Mouse (Mus musculus) liver, adult 2 months (tissue): ENCODE measurements around the gene Tuba4a.

ENCODE experiments used
- CTCF ChIP-seq: fragments of 200-500 bp; IDR thresholded peaks from 2 replicates; pipeline ENCODE4 v1.5.1; 2011; ENCODE audit warnings: low read depth, low read length, control low read depth
- POLR2A ChIP-seq: fragments of 200-500 bp; IDR thresholded peaks from 2 replicates; pipeline ENCODE4 v1.6.1; 2011; ENCODE audit warnings: low read length, control low read depth; ENCODE audit not compliant: insufficient read depth; ENCODE audit errors: extremely low read depth

DNA sequence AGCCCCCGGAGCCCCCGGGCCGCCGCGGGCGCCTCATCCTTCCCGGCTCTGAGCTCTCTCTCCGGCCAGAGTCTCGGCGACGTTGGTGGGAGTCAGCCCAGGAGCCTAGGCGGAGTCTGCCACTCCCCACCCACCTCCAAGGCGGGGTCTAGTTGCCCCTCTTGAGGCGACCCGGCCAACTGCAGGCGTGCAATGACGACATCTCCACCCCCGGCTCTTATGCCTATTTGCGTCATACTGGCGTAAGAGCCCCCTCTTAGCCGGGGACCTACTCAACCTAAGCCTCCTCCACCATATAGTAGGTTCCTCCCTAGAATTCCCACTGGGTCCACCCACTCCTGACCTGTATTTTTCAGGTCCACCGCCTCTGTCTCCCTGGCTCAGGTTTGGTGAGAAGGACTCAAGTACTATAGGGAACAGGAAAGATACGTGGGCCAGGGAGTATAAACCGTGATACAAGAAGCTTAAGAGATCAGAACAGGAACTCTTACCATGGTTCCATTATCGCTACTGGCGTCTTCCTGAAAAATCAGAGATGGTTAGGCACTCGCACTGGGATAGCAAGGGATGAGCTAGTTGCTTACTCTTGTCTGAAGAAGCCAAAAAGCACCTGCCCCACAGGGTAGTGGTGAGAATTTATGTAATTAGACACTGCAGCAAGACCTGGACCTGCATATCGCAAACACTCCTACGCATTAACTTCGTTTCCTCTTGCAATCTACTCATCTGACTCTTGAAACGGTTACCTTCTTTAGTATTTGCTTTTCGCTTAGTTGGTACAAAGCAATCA lies 44.6 kb upstream of the Tuba4a start, which contains the start of gene Ptprn:
- TF ChIP-seq CTCF (no peak), POLR2A (no peak)
